ENCODE assay signal across 24 mouse cellular contexts in the genomic region with DNA sequence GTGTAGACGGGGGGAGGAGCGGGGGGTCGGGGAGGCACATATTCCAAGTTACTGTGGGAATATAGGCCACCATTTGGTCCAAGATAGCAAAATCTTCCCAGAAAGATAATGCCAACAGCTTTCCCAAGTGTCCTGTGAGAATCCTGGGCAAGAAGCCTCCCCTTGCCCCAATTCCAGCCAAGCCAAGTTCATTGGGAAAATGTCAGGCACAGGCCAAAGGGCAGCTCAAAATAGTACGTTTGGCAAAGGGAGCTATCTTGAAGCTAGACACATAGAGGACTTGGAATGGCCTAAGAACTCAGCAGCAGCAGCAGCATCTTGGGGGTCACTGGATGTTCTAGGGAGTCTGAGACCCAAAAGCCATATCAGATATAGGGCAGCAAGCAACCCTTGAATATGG. TPM values are rescaled to one million over a fixed set of nuclear protein-coding genes. Genes with fewer than 3 reads are reported as not detected.
DNase-seq lines count a peak whose midpoint lies in the region; TF ChIP-seq lines count a peak whose summit lies in the region.
"Had no signal": no experiment of that assay in that cellular context is flagged by ENCODE, and none has a peak within 500 bp of the region (broad histone marks: within the 10 kb centered on the region; RNA-seq: fewer than 3 reads in every experiment).

No protein-coding gene starts in this region.

- DNase-seq in gastrocnemius, adult 2 months: no peak
- no peak for DNase-seq in gastrocnemius, postnatal 14 days
- no peak for DNase-seq in testis, postnatal 10 days (ENCODE audit: low spot score)
- DNase-seq in skeletal muscle tissue, adult 2 months (ENCODE audit: low read depth, low spot score): peak; percentile 49
- no peak for DNase-seq in neural tube, embryonic 10.5 days (ENCODE audit: extremely low spot score, low spot score)
- DNase-seq: adrenal gland, adult 8-10 months; adrenal gland, postnatal 14 days; adrenal gland, postnatal 36 days; cerebellum, adult 11-12 months; cerebellum, adult 2 months; cerebellum, adult 9-10 months; cerebellum, postnatal 10 days; cerebellum, postnatal 25 days had no signal

- no peak for TF ChIP-seq CTCF in gastrocnemius, adult 2 months (IDR thresholded peaks at IDR 0.05)
- TF ChIP-seq CTCF in testis, adult 2 months (IDR thresholded peaks at IDR 0.05; ENCODE audit: control insufficient read depth, insufficient read depth, insufficient replicate concordance, low read depth, low read length): no peak

- H3K27ac ChIP-seq in gastrocnemius, adult 2 months: peak overlapping the region; percentile 76
- H3K27ac ChIP-seq in testis, adult 2 months (ENCODE audit: control insufficient read depth, insufficient read depth, low read depth, low read length): no peak overlapping the region
- H3K27ac ChIP-seq: embryonic facial prominence, embryonic 10.5 days; embryonic facial prominence, embryonic 12.5 days; forebrain, embryonic 13.5 days; forebrain, embryonic 15.5 days had no signal

- H3K4me1 ChIP-seq in testis, adult 2 months (ENCODE audit: control insufficient read depth, insufficient read depth, low read length): no peaks in the 10 kb centered on the region
- H3K4me1 ChIP-seq: embryonic facial prominence, embryonic 12.5 days; forebrain, embryonic 13.5 days; forebrain, embryonic 15.5 days had no signal

- no peaks in the 10 kb centered on the region for H3K36me3 ChIP-seq in testis, adult 2 months (ENCODE audit: control insufficient read depth, insufficient read depth, low read length)
- H3K36me3 ChIP-seq: embryonic facial prominence, embryonic 10.5 days; embryonic facial prominence, embryonic 12.5 days; forebrain, embryonic 15.5 days had no signal

- no peak for TF ChIP-seq POLR2A in testis, adult 2 months (IDR thresholded peaks at IDR 0.05; ENCODE audit: control insufficient read depth, low read depth, low read length)

- no peaks in the 10 kb centered on the region for H3K27me3 ChIP-seq in testis, adult 2 months (ENCODE audit: control insufficient read depth, insufficient read depth, low read length)
- H3K27me3 ChIP-seq: embryonic facial prominence, embryonic 12.5 days; forebrain, embryonic 13.5 days; forebrain, embryonic 15.5 days had no signal

- H3K4me3 ChIP-seq in gastrocnemius, adult 2 months: no peak overlapping the region
- H3K4me3 ChIP-seq in testis, adult 2 months (ENCODE audit: control insufficient read depth, low read depth, low read length): peak overlapping the region; percentile 33
- H3K4me3 ChIP-seq: embryonic facial prominence, embryonic 10.5 days; embryonic facial prominence, embryonic 12.5 days; forebrain, embryonic 13.5 days; forebrain, embryonic 15.5 days had no signal

- intact Hi-C loops in gastrocnemius, adult 2 months (cut with DNase I): no loop called here
- intact Hi-C loops in gastrocnemius, postnatal 14 days (cut with DNase I; ENCODE audit: low total_unique reads): no loop called here

RNA-seq across cellular contexts. Expression of gene Uts2r, which starts 3.7 kb away (rescaled TPM):
- 1 to 10 TPM; 1.4 to 3.1 TPM for total RNA-seq in gastrocnemius, adult 2 months (2021)
- 1 to 10 TPM; 1.6 to 2.1 TPM for total RNA-seq in gastrocnemius, postnatal 14 days (2021)
- 0.31 and 0.35 TPM in 2 replicates for polyA plus RNA-seq in testis, adult 2 months (2012; rRNA removed)
- total RNA-seq: adrenal gland, adult 18-20 months; adrenal gland, adult 8-10 months; adrenal gland, postnatal 14 days; adrenal gland, postnatal 36 days; MEL had no signal
- polyA plus RNA-seq: C2C12; embryonic facial prominence, embryonic 10.5 days; forebrain, embryonic 11.5 days; forebrain, embryonic 15.5 days had no signal

RNA-seq across cellular contexts. Expression of gene Tex19.1, which starts 17.8 kb away (rescaled TPM):
- total RNA-seq in gastrocnemius, adult 2 months (2021): not detected
- total RNA-seq in gastrocnemius, postnatal 14 days (2021): not detected
- polyA plus RNA-seq in testis, adult 2 months (2012; rRNA removed): 11.7 and 16.1 TPM in 2 replicates
- total RNA-seq: adrenal gland, adult 18-20 months; adrenal gland, adult 8-10 months; adrenal gland, postnatal 14 days; adrenal gland, postnatal 36 days had no signal
- polyA plus RNA-seq: cortical plate, adult 2 months; embryonic facial prominence, embryonic 10.5 days; embryonic facial prominence, embryonic 12.5 days; embryonic facial prominence, embryonic 14.5 days; forebrain, embryonic 11.5 days; forebrain, embryonic 13.5 days; forebrain, embryonic 15.5 days had no signal

RNA-seq across cellular contexts. Expression of gene Hexdc, which starts 40.5 kb away (rescaled TPM):
- 1 to 10 TPM; 7.5 to 9.6 TPM for total RNA-seq in gastrocnemius, adult 2 months (2021)
- 1 to 10 TPM; 6.0 to 7.7 TPM for total RNA-seq in gastrocnemius, postnatal 14 days (2021)
- polyA plus RNA-seq in testis, adult 2 months (2012; rRNA removed): 5.2 and 6.0 TPM in 2 replicates

RNA-seq across cellular contexts. Expression of gene Ogfod3, which starts 40.8 kb away (rescaled TPM):
- 10 to 100 TPM; 11.4 to 14.1 TPM for total RNA-seq in gastrocnemius, adult 2 months (2021)
- total RNA-seq in gastrocnemius, postnatal 14 days (2021): 10 to 100 TPM; 10.0 to 12.0 TPM
- 2.7 and 3.1 TPM in 2 replicates for polyA plus RNA-seq in testis, adult 2 months (2012; rRNA removed)

RNA-seq across cellular contexts. Expression of gene Tex19.2, which starts 45.3 kb away (rescaled TPM):
- not detected for total RNA-seq in gastrocnemius, adult 2 months (2021)
- total RNA-seq in gastrocnemius, postnatal 14 days (2021): not detected
- polyA plus RNA-seq in testis, adult 2 months (2012; rRNA removed): 23.9 and 27.6 TPM in 2 replicates
- total RNA-seq: adrenal gland, adult 18-20 months; adrenal gland, adult 8-10 months; adrenal gland, postnatal 14 days; adrenal gland, postnatal 36 days had no signal
- polyA plus RNA-seq: cerebellum, adult 2 months; cortical plate, adult 2 months; embryonic facial prominence, embryonic 10.5 days; embryonic facial prominence, embryonic 14.5 days; forebrain, embryonic 11.5 days; forebrain, embryonic 13.5 days; forebrain, embryonic 15.5 days had no signal
